Mouse (Mus musculus): ENCODE data around the gene Aox2. TPM values are rescaled to one million over a fixed set of nuclear protein-coding genes. Genes with fewer than 3 reads are reported as not detected.

Gene Aox2
- total and polyA plus RNA-seq, 3 experiments, result not detected

GRCm38 (mm10) chr1:58289863-58290469 is 11.8 kb downstream of the Aox2 start:
- Histone ChIP-seq H3K27ac (ENCODE audit: insufficient read depth, low read depth) (no peak overlapping the region), H3K4me1 (ENCODE audit: control insufficient read depth in 1 of 2, insufficient read depth in 2 of 2) (peaks cover 3 to 7% of the 10 kb centered on the region in 2 experiments; a peak in 3 of 4 replicates), H3K9ac (ENCODE audit: insufficient read depth, low read depth) (no peak overlapping the region), H3K27me3 (replicated peaks) (no peaks in the 10 kb centered on the region), H3K79me2 (replicated peaks; ENCODE audit: control insufficient read depth, extremely low read depth, insufficient read depth, poor library complexity, severe bottlenecking) (no peaks in the 10 kb centered on the region), H3K9me3 (replicated peaks; ENCODE audit: low read length) (no peaks in the 10 kb centered on the region), H3K4me3 (replicated peaks in 1 of 3; ENCODE audit: low read depth in 2 of 3, low read length in 2 of 3, poor library complexity in 1 of 3) (no peak overlapping the region), H3K36me3 (replicated peaks in 1 of 2; ENCODE audit: control insufficient read depth in 1 of 2, insufficient read depth in 1 of 2, low read length in 1 of 2) (no peaks in the 10 kb centered on the region), H3K4me2 (ENCODE audit: insufficient read depth, low read depth, poor library complexity, severe bottlenecking) (no peak overlapping the region)
- TF ChIP-seq POLR2A (IDR thresholded peaks at IDR 0.05; ENCODE audit: low read depth, low read length) (no peak), KAT2A (IDR thresholded peaks at IDR 0.05; ENCODE audit: insufficient replicate concordance, low read length) (no peak), SMC3 (IDR thresholded peaks at IDR 0.05; ENCODE audit: low read depth, low read length) (no peak), USF1 (IDR thresholded peaks at IDR 0.05; ENCODE audit: low read depth, low read length) (no peak), JUN (IDR thresholded peaks at IDR 0.05; ENCODE audit: insufficient read depth, low read depth, low read length) (no peak), RCOR1 (conservative IDR thresholded peaks at IDR 0.05; ENCODE audit: low read depth, low read length) (no peak), MAZ (IDR thresholded peaks at IDR 0.05; ENCODE audit: low read depth, low read length) (no peak), CTCF (conservative IDR thresholded peaks at IDR 0.05 in 1 of 2, IDR thresholded peaks at IDR 0.05 in 1 of 2; ENCODE audit: low read depth in 2 of 2, low read length in 2 of 2) (no peak), NELFE (IDR thresholded peaks at IDR 0.05; ENCODE audit: low read depth, low read length) (no peak), MXI1 (IDR thresholded peaks at IDR 0.05; ENCODE audit: low read depth, low read length) (no peak), SIN3A (IDR thresholded peaks at IDR 0.05; ENCODE audit: low read length) (no peak)
- DNase-seq (ENCODE audit: extremely low read depth), result no peak
- in situ Hi-C loops (cut with MboI; ENCODE audit: low pct_ligation_motif_present, low pct_unique_long_range_greater_than_20kb, low sequenced_read_pairs) (loop anchor here (25.0 kb wide), 1 partner anchor 397 kb away; the partner anchor contains the start of gene Als2cr12), dilution Hi-C loops (cut with MboI; ENCODE audit: extremely low pct_ligation_motif_present, extremely low pct_unique_long_range_greater_than_20kb, low sequenced_read_pairs) (no loop called here)

DNA sequence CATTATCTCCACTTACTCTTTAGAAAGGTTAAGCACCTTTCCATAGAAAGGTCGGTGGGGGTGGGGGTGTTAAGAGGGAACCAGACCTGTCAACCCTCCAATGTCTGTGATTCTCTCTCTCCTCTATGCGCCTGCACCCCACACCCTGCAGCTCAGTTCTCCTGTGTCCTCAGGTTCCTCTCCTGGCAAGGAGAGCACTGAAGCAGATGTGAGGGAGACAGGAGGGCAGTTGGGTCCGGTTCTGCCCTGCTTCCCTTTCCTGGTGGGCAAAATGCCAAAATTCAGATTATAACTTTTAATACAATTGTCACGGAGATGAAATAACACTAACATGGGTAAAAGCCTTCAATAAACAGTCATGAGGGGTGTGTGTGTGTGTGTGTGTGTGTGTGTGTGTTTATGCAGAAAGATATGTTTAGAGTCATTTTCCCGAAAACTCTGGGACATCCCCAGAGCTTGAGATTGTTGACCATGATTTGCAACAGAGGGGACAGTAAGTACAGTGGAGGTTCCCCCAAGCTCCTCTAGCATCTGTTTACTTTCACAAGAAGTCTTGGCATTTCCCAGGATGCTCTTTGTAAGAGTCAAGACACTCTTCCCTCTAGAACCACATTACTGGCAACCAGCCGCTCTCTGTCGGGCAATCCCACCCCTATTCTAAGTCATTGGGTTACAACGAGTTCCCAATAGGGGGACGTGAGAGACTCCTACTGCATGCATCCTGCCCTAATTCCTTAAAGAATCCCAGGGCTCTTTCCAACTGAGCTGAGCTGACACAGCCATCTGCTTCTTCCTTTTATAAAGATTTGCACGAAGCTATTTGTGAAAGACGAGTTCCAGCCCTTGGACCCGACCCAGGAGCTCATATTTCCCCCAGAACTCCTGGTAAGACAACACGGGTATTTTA is 13.5 kb downstream of the Aox2 start:
- H3K9me3 ChIP-seq (replicated peaks; ENCODE audit: low read length), result no peaks in the 10 kb centered on the region
- no peak overlapping the region for H3K4me3 ChIP-seq (replicated peaks in 1 of 3; ENCODE audit: low read depth in 2 of 3, low read length in 2 of 3, poor library complexity in 1 of 3)
- no peaks in the 10 kb centered on the region for H3K27me3 ChIP-seq (replicated peaks)
- no peaks in the 10 kb centered on the region for H3K36me3 ChIP-seq (replicated peaks in 1 of 2; ENCODE audit: control insufficient read depth in 1 of 2, insufficient read depth in 1 of 2, low read length in 1 of 2)
- peaks cover 0 to 5% of the 10 kb centered on the region in 2 experiments; a peak in 2 of 4 replicates for H3K4me1 ChIP-seq (ENCODE audit: control insufficient read depth in 1 of 2, insufficient read depth in 2 of 2)
- no peak for TF ChIP-seq ZNF384 (IDR thresholded peaks at IDR 0.05; ENCODE audit: low read depth, low read length)
- TF ChIP-seq UBTF (IDR thresholded peaks at IDR 0.05; ENCODE audit: low read depth, low read length), result no peak
- no peak for TF ChIP-seq PAX5 (IDR thresholded peaks at IDR 0.05; ENCODE audit: low read length)
- no peak for TF ChIP-seq NELFE (IDR thresholded peaks at IDR 0.05; ENCODE audit: low read depth, low read length)
- no peak for TF ChIP-seq ZMIZ1 (IDR thresholded peaks at IDR 0.05; ENCODE audit: low read depth, low read length)
- TF ChIP-seq MEF2A (IDR thresholded peaks at IDR 0.05; ENCODE audit: borderline replicate concordance, low read depth, low read length), result no peak
- H3K4me2 ChIP-seq (ENCODE audit: insufficient read depth, low read depth, poor library complexity, severe bottlenecking), result no peak overlapping the region
- dilution Hi-C loops (cut with MboI; ENCODE audit: extremely low pct_ligation_motif_present, extremely low pct_unique_long_range_greater_than_20kb, low sequenced_read_pairs), result no loop called here
- H3K9ac ChIP-seq (ENCODE audit: insufficient read depth, low read depth), result no peak overlapping the region
- no peaks in the 10 kb centered on the region for H3K79me2 ChIP-seq (replicated peaks; ENCODE audit: control insufficient read depth, extremely low read depth, insufficient read depth, poor library complexity, severe bottlenecking)
- no peak overlapping the region for H3K27ac ChIP-seq (ENCODE audit: insufficient read depth, low read depth)
- in situ Hi-C loops (cut with MboI; ENCODE audit: low pct_ligation_motif_present, low pct_unique_long_range_greater_than_20kb, low sequenced_read_pairs), result loop anchor here (25.0 kb wide), 1 partner anchor 396 kb away; the partner anchor contains the start of gene Als2cr12
- DNase-seq (ENCODE audit: extremely low read depth), result no peak
